Mouse (Mus musculus) gastrocnemius, adult 8-10 months (tissue): ENCODE measurements around the gene Tln1. TPM values are rescaled to one million over a fixed set of nuclear protein-coding genes. Genes with fewer than 3 reads are reported as not detected.

Experiments used
- total RNA-seq, 4 experiments: library from RNA; stranded (reverse); gene quantifications; 2 replicates each; pipeline ENCODE4 v1.2.4; 2022

Gene Tln1
- total RNA-seq, 4 experiments from 2014 or later: 52.5 to 57.4 (median 56.6) TPM

Other genes starting within 250 kb of the Tln1 start
- 10 to 100 TPM; 21.5 to 25.4 (median 23.3) TPM for gene Rusc2, start 180.7 kb downstream of the Tln1 start, total RNA-seq
- not detected for gene Fam166b, start 133.6 kb downstream of the Tln1 start, total RNA-seq
- 10 to 100 TPM; 53.4 to 69.3 (median 59.4) TPM for gene Tesk1, start 120.8 kb downstream of the Tln1 start, total RNA-seq
- gene Cd72, start 108.1 kb downstream of the Tln1 start, total RNA-seq: not detected
- gene Sit1, start 79.0 kb downstream of the Tln1 start, total RNA-seq: not detected
- gene Ccdc107, start 69.8 kb downstream of the Tln1 start, total RNA-seq: 10 to 100 TPM; 19.2 to 34.9 (median 25.5) TPM
- not detected for gene Arhgef39, start 63.0 kb downstream of the Tln1 start, total RNA-seq
- 1 to 10 TPM; 3.2 to 8.8 (median 3.8) TPM for gene Car9, start 55.7 kb downstream of the Tln1 start, total RNA-seq
- gene Tpm2, start 38.9 kb downstream of the Tln1 start, total RNA-seq: 1,000 to 10,000 TPM; 3,728 to 5,173 (median 4,676) TPM
- 10 to 100 TPM; 36.3 to 47.6 (median 41.3) TPM for gene Creb3, start 359 bp downstream of the Tln1 start, total RNA-seq
- gene Rgp1, start 16.0 kb upstream of the Tln1 start, total RNA-seq: 10 to 100 TPM; 22.8 to 26.9 (median 23.5) TPM
- gene Gba2, start 16.2 kb upstream of the Tln1 start, total RNA-seq: 1 to 10 TPM; 3.8 to 4.4 (median 4.2) TPM
- gene Msmp, start 21.8 kb upstream of the Tln1 start, total RNA-seq: not detected
- 10 to 100 TPM; 31.1 to 40.6 (median 32.6) TPM for gene Npr2, start 69.2 kb upstream of the Tln1 start, total RNA-seq
- not detected for gene Spag8, start 90.9 kb upstream of the Tln1 start, total RNA-seq
- gene Hint2, start 93.8 kb upstream of the Tln1 start, total RNA-seq: 10 to 100 TPM; 46.4 to 48.6 (median 47.3) TPM
- gene Tmem8b, start 106.3 kb upstream of the Tln1 start, total RNA-seq: 10 to 100 TPM in 2 of 4 experiments, 1 to 10 TPM in 2; 9.5 to 14.4 (median 10.4) TPM
- gene Fam221b, start 106.5 kb upstream of the Tln1 start, total RNA-seq: under 1 TPM in 3 of 4 experiments, not detected in 1; 0.07 to 0.12 (median 0.11) TPM
- not detected for gene Olfr70, start 138.1 kb upstream of the Tln1 start, total RNA-seq
- gene Olfr71, start 147.6 kb upstream of the Tln1 start, total RNA-seq: not detected
- 1 to 10 TPM in 3 of 4 experiments, under 1 TPM in 1; 0.73 to 2.9 (median 1.7) TPM for gene Hrct1, start 164.5 kb upstream of the Tln1 start, total RNA-seq
- gene Spaar, start 167.3 kb upstream of the Tln1 start, total RNA-seq: 1 to 10 TPM in 1 of 4 experiments, under 1 TPM in 3; 0.77 to 1.5 (median 0.91) TPM
- gene Olfr159, start 208.3 kb upstream of the Tln1 start, total RNA-seq: not detected